Mouse (Mus musculus) heart, adult 2 months (tissue): ENCODE measurements around the gene Pgpep1l.

Experiments used
- CTCF ChIP-seq: fragments of 200-600 bp; IDR thresholded peaks from 2 replicates; pipeline ENCODE4 v1.8.1; 2022; ENCODE audit warnings: antibody characterized with exemption, mild to moderate bottlenecking, moderate library complexity
- POLR2A ChIP-seq: fragments of 200-500 bp; IDR thresholded peaks from 2 replicates; pipeline ENCODE4 v1.6.1; 2011; ENCODE audit warnings: mild to moderate bottlenecking, low read depth, low read length, control low read depth; ENCODE audit not compliant: insufficient read depth

- no peak for TF ChIP-seq CTCF
- TF ChIP-seq POLR2A: no peak
Observed at GRCm38 (mm10) chr7:68193958-68194695, 69.9 kb downstream of the Pgpep1l start.
